Mouse (Mus musculus) liver, adult 2 months (tissue): ENCODE measurements around the gene Rtcb.
A peak's percentile ranks its signal among the peaks of the same experiment; 100 is the strongest.

Source experiments
- CTCF ChIP-seq: fragments of 200-500 bp; IDR thresholded peaks from 2 replicates; pipeline ENCODE4 v1.5.1; 2011; ENCODE audit warnings: low read depth, low read length, control low read depth
- POLR2A ChIP-seq: fragments of 200-500 bp; IDR thresholded peaks from 2 replicates; pipeline ENCODE4 v1.6.1; 2011; ENCODE audit warnings: low read length, control low read depth; ENCODE audit not compliant: insufficient read depth; ENCODE audit errors: extremely low read depth

DNA sequence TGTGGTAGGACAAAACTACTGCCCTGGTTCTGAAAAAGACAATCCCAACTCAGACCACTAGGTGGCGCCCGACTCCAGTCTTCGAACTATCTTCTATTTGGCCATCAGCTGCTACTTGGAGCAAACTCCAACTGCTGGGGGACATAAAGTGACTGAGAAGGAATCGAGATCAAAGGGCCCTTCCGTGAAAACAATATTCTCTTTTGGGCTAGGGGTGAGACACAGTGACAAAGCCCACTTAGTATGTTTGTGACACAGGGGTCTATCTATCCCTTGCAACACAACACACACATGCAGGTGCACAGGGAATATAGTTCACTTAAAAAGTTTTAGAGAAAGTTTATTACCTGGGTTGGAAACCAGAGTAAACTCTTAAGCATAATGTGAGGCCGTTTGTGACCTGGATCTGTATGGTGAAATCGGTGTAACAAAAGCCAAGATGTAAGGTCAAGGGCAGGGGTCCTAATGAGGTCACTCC, 10.6 kb upstream of the Rtcb start:
- TF ChIP-seq CTCF (peak; percentile 64; the same call in 1 of the 2 replicates), POLR2A (no peak)
